Mouse (Mus musculus) lung, embryonic 14.5 days (tissue): Measurements from ENCODE around the gene Pcsk7. TPM values are rescaled to one million over a fixed set of nuclear protein-coding genes. Genes with fewer than 3 reads are reported as not detected.

Experiments
- ATAC-seq: fragments of 200-750 bp; cut with Nextera tagmentation; 2 replicates; pipeline ENCODE4 v1.8.0; 2017; ENCODE audit warnings: mild to moderate bottlenecking, moderate TSS enrichment, moderate library complexity; ENCODE audit not compliant: insufficient read depth
- DNase-seq: peaks from one replicate; pipeline ENCODE4 v3.0.0-alpha.2; 2015
- H3K27ac ChIP-seq: fragments of 300-500 bp; sonication (generic); 2 replicates; pipeline ENCODE4 v1.5.1; 2014; ENCODE audit warnings: low read depth, mild to moderate bottlenecking, moderate library complexity
- H3K27me3 ChIP-seq: fragments of 300-500 bp; sonication (generic); 2 replicates; pipeline ENCODE4 v1.6.1; 2014; ENCODE audit warnings: low read length, control low read depth; ENCODE audit not compliant: insufficient read depth
- H3K36me3 ChIP-seq: fragments of 300-500 bp; sonication (generic); 2 replicates; pipeline ENCODE4 v1.6.1; 2014; ENCODE audit warnings: control low read depth; ENCODE audit not compliant: insufficient read depth
- H3K4me1 ChIP-seq: fragments of 300-500 bp; sonication (generic); 2 replicates; pipeline ENCODE4 v1.6.1; 2014; ENCODE audit warnings: antibody characterized with exemption, control low read depth; ENCODE audit not compliant: insufficient read depth
- H3K4me2 ChIP-seq: fragments of 300-500 bp; sonication (generic); 2 replicates; pipeline ENCODE4 v1.6.1; 2014; ENCODE audit warnings: mild to moderate bottlenecking
- H3K4me3 ChIP-seq: fragments of 300-500 bp; sonication (generic); 2 replicates; pipeline ENCODE4 v1.5.1; 2014; ENCODE audit warnings: low read depth, low read length
- H3K9ac ChIP-seq: fragments of 300-500 bp; sonication (generic); 2 replicates; pipeline ENCODE4 v1.6.1; 2014
- H3K9me3 ChIP-seq: fragments of 300-500 bp; sonication (generic); 2 replicates; pipeline ENCODE4 v1.6.1; 2016; ENCODE audit warnings: low read depth, low read length, control low read depth
- CTCF ChIP-seq: IDR thresholded peaks from 2 replicates; pipeline ENCODE4 v1.5.1; 2016; ENCODE audit warnings: antibody characterized with exemption, low read depth
- WGBS: fragments of 180-500 bp; shearing (Covaris S2); extraction: QIAGEN DNeasy Blood & Tissue Kit; methylation state at CpG from one replicate; pipeline ENCODE4 v1.1.7; 2014; 5-methylcytosine and 5-hydroxymethylcytosine counted together
- polyA plus RNA-seq: library from polyadenylated mRNA; unstranded; fragments of >200 nt; fragmentation: Nextera tagmentation; extraction: Ambion mirVana; gene quantifications from 2 replicates; pipeline ENCODE4 v1.2.1, GENCODE M21; 2014

Pcsk7 gene
- polyA plus RNA-seq, 1 experiment from 2014 or later, result 19.2 TPM

DNA sequence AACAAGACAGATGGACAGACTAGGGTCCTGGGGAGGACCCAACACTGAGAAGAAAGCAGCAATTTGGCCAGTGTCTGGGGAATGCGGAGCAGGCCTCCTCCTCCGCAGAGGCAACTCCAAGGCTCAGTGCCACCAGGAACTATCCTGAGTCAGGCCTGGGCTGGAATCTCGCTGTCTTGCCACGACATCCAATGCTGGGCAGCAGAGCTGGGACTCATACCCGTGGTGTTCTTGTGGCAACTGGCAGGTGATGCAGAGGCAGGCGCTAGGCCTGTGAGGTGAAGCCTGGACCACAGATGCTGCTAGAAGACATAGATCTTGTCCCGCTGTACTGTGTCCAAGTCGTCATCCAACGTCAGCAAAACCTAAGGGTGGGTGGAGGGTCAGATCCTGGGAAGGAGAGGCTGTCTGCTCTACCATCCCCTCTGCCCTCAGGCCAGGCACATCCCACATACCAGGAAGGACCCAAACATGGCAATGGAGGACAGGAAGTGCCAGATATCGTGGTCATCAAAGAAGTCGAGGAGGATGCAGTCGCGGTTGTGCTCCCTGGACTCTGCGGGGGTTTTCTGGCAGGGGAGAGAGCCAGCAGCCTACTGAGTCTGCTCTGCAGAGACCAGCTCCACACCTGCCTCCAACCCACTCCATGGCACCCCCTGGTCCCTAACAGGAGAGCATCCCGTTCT is 32.8 kb downstream of the Pcsk7 start:
- Histone ChIP-seq H3K9ac (no peak overlapping the region), H3K9me3 (no peaks in the 10 kb centered on the region), H3K4me2 (no peak overlapping the region), H3K4me1 (0 out of 2 replicates have a peak, but pooled peaks cover 3% of the 10 kb centered on the region), H3K27me3 (no peaks in the 10 kb centered on the region), H3K4me3 (no peak overlapping the region), H3K36me3 (peaks cover 51% of the 10 kb centered on the region), H3K27ac (no peak overlapping the region)
- DNase-seq, result no peak
- ATAC-seq, result no peak
- 85% methylated on average over 15 of the region's 15 CpGs for WGBS
- no peak for TF ChIP-seq CTCF

DNA sequence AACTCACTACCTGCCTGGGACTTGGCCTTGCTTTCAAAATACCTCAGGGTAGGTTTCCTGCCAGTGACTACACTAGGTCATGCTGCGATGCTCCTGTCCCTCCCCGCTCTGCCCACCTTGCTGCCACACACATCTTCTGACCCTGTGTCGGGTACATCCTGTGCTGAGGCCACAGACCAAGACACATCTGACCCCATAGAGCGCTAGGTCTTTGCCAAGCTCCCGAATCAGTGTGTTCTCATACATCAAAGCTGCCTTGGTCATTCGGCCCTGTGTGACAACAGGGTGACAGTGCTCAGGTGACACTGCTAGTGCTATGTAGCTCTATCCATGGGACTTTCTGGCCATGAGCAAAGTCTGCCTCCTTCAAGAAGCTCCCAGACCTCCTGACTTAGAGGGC is 33.5 kb downstream of the Pcsk7 start:
- Histone ChIP-seq H3K36me3 (peaks cover 57% of the 10 kb centered on the region), H3K4me3 (no peak overlapping the region), H3K27ac (no peak overlapping the region), H3K4me1 (0 out of 2 replicates have a peak, but pooled peaks cover 3% of the 10 kb centered on the region), H3K9me3 (no peaks in the 10 kb centered on the region), H3K4me2 (no peak overlapping the region), H3K27me3 (no peaks in the 10 kb centered on the region), H3K9ac (no peak overlapping the region)
- DNase-seq (no peak), ATAC-seq (no peak)
- WGBS, result 88% methylated on average over 6 of the region's 6 CpGs
- TF ChIP-seq CTCF, result no peak

DNA sequence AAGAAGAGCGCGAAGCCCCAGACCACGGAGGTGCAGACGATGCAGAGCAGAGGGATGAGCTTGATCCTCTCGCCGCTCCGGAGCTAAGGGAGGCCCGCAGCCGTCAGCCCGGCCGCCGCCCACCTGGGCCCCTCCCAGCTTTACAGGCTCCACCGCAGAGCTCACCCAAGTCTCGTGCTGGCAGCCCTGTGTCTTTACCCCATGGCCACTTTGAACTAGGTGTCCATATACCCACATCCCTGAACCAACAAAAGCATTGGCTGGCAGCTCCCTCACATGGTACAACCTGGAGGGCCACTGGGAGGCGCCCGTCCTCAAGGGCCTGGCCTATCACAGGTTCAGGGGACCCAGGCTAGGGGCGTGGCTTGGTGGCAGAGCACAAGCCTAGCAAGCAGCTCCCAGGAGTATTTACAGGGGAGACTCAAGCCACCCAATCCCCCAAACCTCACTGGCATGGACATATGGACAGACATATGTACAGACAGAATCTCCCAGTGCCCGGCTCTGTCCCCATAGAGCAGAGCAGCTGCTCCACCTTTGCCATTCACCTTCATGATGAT is 35.1 kb downstream of the Pcsk7 start:
- H3K36me3 ChIP-seq, result peaks cover 73% of the 10 kb centered on the region
- H3K9ac ChIP-seq, result no peak overlapping the region
- H3K4me1 ChIP-seq, result 0 out of 2 replicates have a peak, but pooled peaks cover under 1% of the 10 kb centered on the region
- WGBS, result 64% methylated on average over 18 of the region's 18 CpGs
- no peaks in the 10 kb centered on the region for H3K9me3 ChIP-seq
- no peak for DNase-seq
- H3K4me3 ChIP-seq, result no peak overlapping the region
- peak; percentile 38 for TF ChIP-seq CTCF
- no peaks in the 10 kb centered on the region for H3K27me3 ChIP-seq
- H3K4me2 ChIP-seq, result no peak overlapping the region
- H3K27ac ChIP-seq, result no peak overlapping the region
- no peak for ATAC-seq

DNA sequence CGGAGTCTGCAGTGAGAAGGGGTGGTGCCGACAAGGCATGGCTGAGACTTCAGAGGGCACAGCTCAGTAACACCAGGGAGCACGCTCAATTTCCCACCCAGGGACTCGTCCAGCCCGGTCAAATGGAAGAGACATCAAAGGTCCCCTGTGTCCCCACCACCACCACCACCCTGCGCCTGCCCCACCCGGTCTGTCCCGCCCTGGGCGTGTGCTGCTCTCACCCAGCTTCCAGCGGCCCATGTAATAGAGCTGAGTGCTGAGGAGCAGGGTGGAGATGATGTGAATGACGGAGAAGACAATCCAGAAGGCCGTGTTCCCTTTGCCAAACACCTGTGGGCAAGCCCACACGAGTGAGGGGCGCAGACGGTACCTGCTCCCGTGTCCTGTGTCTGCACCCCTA is 36.2 kb downstream of the Pcsk7 start:
- TF ChIP-seq CTCF, result no peak
- Histone ChIP-seq H3K27me3 (no peaks in the 10 kb centered on the region), H3K4me3 (no peak overlapping the region), H3K4me2 (no peak overlapping the region), H3K9ac (no peak overlapping the region), H3K36me3 (peaks cover 80% of the 10 kb centered on the region), H3K9me3 (no peaks in the 10 kb centered on the region), H3K4me1 (no peaks in the 10 kb centered on the region), H3K27ac (no peak overlapping the region)
- DNase-seq, result no peak
- WGBS, result 89% methylated on average over 16 of the region's 16 CpGs
- ATAC-seq, result no peak

DNA sequence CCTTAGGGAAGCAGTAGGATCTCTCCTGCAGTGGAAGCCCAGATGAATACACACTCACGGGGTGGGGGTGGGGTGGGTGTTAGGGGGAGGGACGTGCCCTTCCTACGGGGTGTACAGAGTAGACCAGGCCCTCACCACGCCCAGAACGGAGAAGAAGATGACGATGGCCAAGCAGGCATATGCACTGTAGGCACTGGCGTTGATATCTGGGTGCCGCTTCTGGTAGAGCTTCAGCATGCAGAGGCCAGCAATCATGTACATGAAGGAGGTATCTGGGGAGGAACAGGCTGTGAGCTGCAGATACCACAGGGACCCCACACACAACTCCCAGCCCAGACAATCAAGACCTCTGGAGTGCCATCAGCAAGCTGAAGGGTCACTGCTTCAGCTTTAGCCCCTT is 36.6 kb downstream of the Pcsk7 start:
- TF ChIP-seq CTCF, result no peak
- ATAC-seq, result no peak

DNA sequence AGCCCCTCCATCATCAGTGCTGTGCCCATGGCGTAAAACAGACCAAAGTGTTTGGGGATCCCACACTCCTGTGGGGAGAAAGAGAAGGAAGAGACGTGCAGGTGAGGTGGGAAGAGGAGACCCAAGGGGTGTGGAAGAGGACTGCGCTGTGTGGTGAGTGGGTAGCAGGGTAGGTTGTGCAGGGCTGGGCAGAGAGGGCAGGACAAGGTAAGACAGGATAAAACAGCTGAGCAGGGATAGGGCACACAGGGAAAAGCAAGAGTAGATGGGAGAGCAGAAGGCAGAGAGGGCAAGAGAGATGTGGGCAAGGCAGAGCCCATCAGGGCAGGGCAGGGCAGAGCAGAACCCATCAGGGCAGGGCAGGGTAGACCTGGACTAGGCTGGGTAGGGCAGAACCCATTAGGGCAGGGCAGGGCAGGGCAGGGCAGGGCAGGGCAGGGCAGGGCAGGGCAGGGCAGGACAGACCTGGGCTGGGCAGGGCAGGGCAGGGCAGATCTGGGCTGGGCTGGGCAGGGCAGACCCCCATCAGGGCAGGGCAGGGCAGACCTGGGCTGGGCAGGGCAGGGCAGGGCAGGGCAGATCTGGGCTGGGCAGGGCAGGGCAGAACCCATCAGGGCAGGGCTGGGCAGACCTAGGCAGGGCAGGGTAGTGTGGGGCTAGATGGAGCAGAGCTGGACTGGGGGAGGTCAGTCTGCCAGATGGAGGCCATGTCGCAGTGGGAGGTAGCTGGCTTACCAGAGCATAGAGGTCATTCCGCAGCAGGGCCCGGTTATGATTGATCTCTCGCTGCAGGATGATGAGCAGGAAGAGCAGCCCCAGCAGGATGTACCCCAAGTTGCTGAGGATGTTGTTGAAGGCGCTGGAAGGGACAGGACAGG is 37.6 kb downstream of the Pcsk7 start:
- no peak for DNase-seq
- no peak for ATAC-seq
- no peak overlapping the region for H3K4me3 ChIP-seq
- H3K4me2 ChIP-seq, result no peak overlapping the region
- H3K4me1 ChIP-seq, result no peaks in the 10 kb centered on the region
- H3K36me3 ChIP-seq, result peaks cover 86% of the 10 kb centered on the region
- no peak overlapping the region for H3K9ac ChIP-seq
- no peak overlapping the region for H3K27ac ChIP-seq
- TF ChIP-seq CTCF, result no peak
- no peaks in the 10 kb centered on the region for H3K27me3 ChIP-seq
- 89% methylated on average over 8 of the region's 8 CpGs for WGBS
- H3K9me3 ChIP-seq, result no peaks in the 10 kb centered on the region

More for the DNA sequence above, 36.6 kb downstream of the Pcsk7 start:
- H3K4me2 ChIP-seq, result no peak overlapping the region
- H3K36me3 ChIP-seq, result peaks cover 84% of the 10 kb centered on the region
- no peak overlapping the region for H3K27ac ChIP-seq
- no peak for DNase-seq
- no peak overlapping the region for H3K4me3 ChIP-seq
- no peak overlapping the region for H3K9ac ChIP-seq
- WGBS, result 85% methylated on average over 8 of the region's 8 CpGs
- no peaks in the 10 kb centered on the region for H3K27me3 ChIP-seq
- H3K4me1 ChIP-seq, result no peaks in the 10 kb centered on the region
- no peaks in the 10 kb centered on the region for H3K9me3 ChIP-seq
